Mouse (Mus musculus) intestine, postnatal 0 days (tissue): ENCODE measurements at regions not wholly inside any gene's neighbourhood (a gene's known extent, or its start where the extent isn't known, plus 50 kb on each side); places are given as distances from the start of the nearest gene placed in this dataset.

Source experiments
- ATAC-seq: fragments of 200-750 bp; cut with Nextera tagmentation; 2 replicates; pipeline ENCODE4 v1.8.0; 2017; ENCODE audit warnings: mild to moderate bottlenecking, moderate TSS enrichment, moderate library complexity
- H3K27ac ChIP-seq: fragments of 300-500 bp; sonication (generic); 2 replicates; pipeline ENCODE4 v1.5.1; 2014; ENCODE audit warnings: mild to moderate bottlenecking, low read depth, low read length, moderate library complexity
- H3K27me3 ChIP-seq: fragments of 300-500 bp; sonication (generic); replicated peaks from 2 replicates; pipeline ENCODE4 v1.6.1; 2014; ENCODE audit warnings: low read length, mixed read lengths; ENCODE audit not compliant: control insufficient read depth, insufficient read depth
- H3K36me3 ChIP-seq: fragments of 300-500 bp; sonication (generic); 2 replicates; pipeline ENCODE4 v1.6.1; 2014; ENCODE audit warnings: mild to moderate bottlenecking, moderate library complexity; ENCODE audit not compliant: control insufficient read depth, insufficient read depth
- H3K4me1 ChIP-seq: fragments of 300-500 bp; sonication (generic); replicated peaks from 2 replicates; pipeline ENCODE4 v1.6.1; 2014; ENCODE audit warnings: antibody characterized with exemption, low read length, mixed read lengths; ENCODE audit not compliant: control insufficient read depth, insufficient read depth
- H3K4me2 ChIP-seq: fragments of 300-500 bp; sonication (generic); replicated peaks from 2 replicates; pipeline ENCODE4 v1.6.1; 2014; ENCODE audit warnings: low read depth, mild to moderate bottlenecking, moderate library complexity
- H3K4me3 ChIP-seq: fragments of 300-500 bp; sonication (generic); 2 replicates; pipeline ENCODE4 v1.5.1; 2014; ENCODE audit warnings: low read depth, low read length
- H3K9ac ChIP-seq: fragments of 300-500 bp; sonication (generic); 2 replicates; pipeline ENCODE4 v1.6.1; 2014; ENCODE audit warnings: mild to moderate bottlenecking, low read depth, low read length
- H3K9me3 ChIP-seq: fragments of 300-500 bp; sonication (generic); 2 replicates; pipeline ENCODE4 v1.6.1; 2016; ENCODE audit warnings: mixed run types; ENCODE audit not compliant: control insufficient read depth
- CTCF ChIP-seq: sonication (generic); IDR thresholded peaks from 2 replicates; pipeline ENCODE4 v1.5.1; 2016; ENCODE audit warnings: low read depth, mild to moderate bottlenecking, control low read depth, antibody characterized with exemption, moderate library complexity
- WGBS: fragments of 180-500 bp; shearing (Covaris S2); extraction: QIAGEN DNeasy Blood & Tissue Kit; methylation state at CpG from one replicate; pipeline ENCODE4 v1.1.7; 2014; 5-methylcytosine and 5-hydroxymethylcytosine counted together

- no peak overlapping the region for H3K9ac ChIP-seq
- no peak for ATAC-seq
- H3K4me3 ChIP-seq, result no peak overlapping the region
- 63% methylated on average over 5 of the region's 5 CpGs for WGBS
- H3K9me3 ChIP-seq, result no peaks in the 10 kb centered on the region
- TF ChIP-seq CTCF, result no peak
- H3K36me3 ChIP-seq, result no peaks in the 10 kb centered on the region
- no peak overlapping the region for H3K27ac ChIP-seq
- H3K4me2 ChIP-seq, result no peak overlapping the region
- H3K4me1 ChIP-seq, result 0 out of 2 replicates have a peak, but pooled peaks cover 6% of the 10 kb centered on the region
- H3K27me3 ChIP-seq, result no peaks in the 10 kb centered on the region
Measured at GRCm38 (mm10) chr4:95207783-95208182, 155.8 kb upstream of the Jun start.

GRCm38 (mm10) chr4:95208827-95209226 lies 156.8 kb upstream of the Jun start:
- no peak for ATAC-seq
- Histone ChIP-seq H3K9ac (no peak overlapping the region), H3K4me3 (no peak overlapping the region), H3K4me2 (no peak overlapping the region), H3K9me3 (no peaks in the 10 kb centered on the region), H3K36me3 (no peaks in the 10 kb centered on the region), H3K4me1 (0 out of 2 replicates have a peak, but pooled peaks cover 6% of the 10 kb centered on the region), H3K27ac (no peak overlapping the region), H3K27me3 (no peaks in the 10 kb centered on the region)
- no peak for TF ChIP-seq CTCF
- WGBS, result 65% methylated on average over 7 of the region's 7 CpGs

GRCm38 (mm10) chr4:95209322-95210119 lies 157.5 kb upstream of the Jun start:
- H3K4me1 ChIP-seq, result 0 out of 2 replicates have a peak, but pooled peaks cover 6% of the 10 kb centered on the region
- no peak overlapping the region for H3K27ac ChIP-seq
- WGBS, result 96% methylated on average over 3 of the region's 3 CpGs
- TF ChIP-seq CTCF, result no peak
- no peak overlapping the region for H3K4me2 ChIP-seq
- H3K9ac ChIP-seq, result no peak overlapping the region
- no peaks in the 10 kb centered on the region for H3K27me3 ChIP-seq
- H3K36me3 ChIP-seq, result no peaks in the 10 kb centered on the region
- ATAC-seq, result no peak
- no peak overlapping the region for H3K4me3 ChIP-seq
- no peaks in the 10 kb centered on the region for H3K9me3 ChIP-seq

- ATAC-seq, result peak; percentile 58
- Histone ChIP-seq H3K4me3 (no peak overlapping the region), H3K36me3 (no peaks in the 10 kb centered on the region), H3K27me3 (no peaks in the 10 kb centered on the region), H3K4me1 (0 out of 2 replicates have a peak, but pooled peaks cover 6% of the 10 kb centered on the region), H3K9ac (no peak overlapping the region), H3K9me3 (no peaks in the 10 kb centered on the region), H3K4me2 (no peak overlapping the region), H3K27ac (peak overlapping the region; percentile 83)
- 62% methylated on average over 2 of the region's 2 CpGs for WGBS
- TF ChIP-seq CTCF, result no peak
Measured at GRCm38 (mm10) chr4:95212561-95212960, 160.5 kb upstream of the Jun start.

GRCm38 (mm10) chr4:95213026-95213425 lies 161.0 kb upstream of the Jun start:
- H3K27ac ChIP-seq, result peak overlapping the region; percentile 73
- TF ChIP-seq CTCF, result no peak
- 51% methylated on average over 3 of the region's 3 CpGs for WGBS
- H3K36me3 ChIP-seq, result no peaks in the 10 kb centered on the region
- H3K9me3 ChIP-seq, result no peaks in the 10 kb centered on the region
- no peak overlapping the region for H3K4me3 ChIP-seq
- H3K9ac ChIP-seq, result no peak overlapping the region
- no peak overlapping the region for H3K4me2 ChIP-seq
- peak; percentile 94 for ATAC-seq
- H3K4me1 ChIP-seq, result 0 out of 2 replicates have a peak, but pooled peaks cover 6% of the 10 kb centered on the region
- no peaks in the 10 kb centered on the region for H3K27me3 ChIP-seq

- no peak for ATAC-seq
- Histone ChIP-seq H3K4me3 (no peak overlapping the region), H3K4me1 (0 out of 2 replicates have a peak, but pooled peaks cover 6% of the 10 kb centered on the region), H3K27me3 (no peaks in the 10 kb centered on the region), H3K9me3 (no peaks in the 10 kb centered on the region), H3K4me2 (no peak overlapping the region), H3K9ac (no peak overlapping the region), H3K36me3 (no peaks in the 10 kb centered on the region), H3K27ac (peak overlapping the region; percentile 73; the same call in 1 of the 2 replicates)
- no peak for TF ChIP-seq CTCF
- 93% methylated on average over 2 of the region's 2 CpGs for WGBS
Measured at GRCm38 (mm10) chr4:95214026-95214425, 162.0 kb upstream of the Jun start.
